Mouse (Mus musculus) heart, postnatal 14 days (tissue): ENCODE measurements at regions not wholly inside any gene's neighbourhood (a gene's known extent, or its start where the extent isn't known, plus 50 kb on each side); places are given as distances from the start of the nearest gene placed in this dataset.

Source experiments
- DNase-seq, 2 experiments: peaks; one replicate each; pipeline ENCODE4 v3.0.0; 2021 to 2022
- intact Hi-C: fragments of 180-260 bp; cut with DNase I; formaldehyde crosslinking; loops from one replicate; pipeline ENCODE4 v1.15.1; 2025

GRCm38 (mm10) chr19:6647216-6647615 lies 104.4 kb upstream of the Slc22a12 start:
- DNase-seq = no peak
- intact Hi-C loops = no loop called here

GRCm38 (mm10) chr19:6645912-6646311 lies 103.1 kb upstream of the Slc22a12 start:
- intact Hi-C loops = no loop called here
- DNase-seq = no peak

GRCm38 (mm10) chr19:6644871-6645270 lies 102.0 kb upstream of the Slc22a12 start:
- DNase-seq = no peak
- intact Hi-C loops = no loop called here

GRCm38 (mm10) chr19:6639681-6640080 lies 96.8 kb upstream of the Slc22a12 start:
- intact Hi-C loops = no loop called here
- no peak for DNase-seq

- intact Hi-C loops = no loop called here
- DNase-seq = no peak
Measured at GRCm38 (mm10) chr19:6633400-6633799, 90.6 kb upstream of the Slc22a12 start.

- intact Hi-C loops = no loop called here
- no peak for DNase-seq
Measured at GRCm38 (mm10) chr19:6631817-6632216, 89.0 kb upstream of the Slc22a12 start.

GRCm38 (mm10) chr19:6630613-6630940 lies 87.7 kb upstream of the Slc22a12 start:
- intact Hi-C loops = no loop called here

GRCm38 (mm10) chr19:6629911-6630612 lies 87.2 kb upstream of the Slc22a12 start:
- intact Hi-C loops = no loop called here
- no peak for DNase-seq

More at GRCm38 (mm10) chr19:6630613-6630940, 87.7 kb upstream of the Slc22a12 start:
- no peak for DNase-seq

- DNase-seq = no peak
- intact Hi-C loops = no loop called here
Measured at GRCm38 (mm10) chr19:6625574-6625973, 82.7 kb upstream of the Slc22a12 start.

- DNase-seq = no peak
- intact Hi-C loops = no loop called here
Measured at GRCm38 (mm10) chr19:6621023-6621422, 78.2 kb upstream of the Slc22a12 start.

GRCm38 (mm10) chr19:6619546-6619945 lies 76.7 kb upstream of the Slc22a12 start:
- no peak for DNase-seq
- intact Hi-C loops = no loop called here

GRCm38 (mm10) chr19:6616659-6617058 lies 73.8 kb upstream of the Slc22a12 start:
- DNase-seq = no peak

GRCm38 (mm10) chr19:6612441-6612840 lies 69.6 kb upstream of the Slc22a12 start:
- DNase-seq = no peak
- intact Hi-C loops = no loop called here

More at GRCm38 (mm10) chr19:6616659-6617058, 73.8 kb upstream of the Slc22a12 start:
- intact Hi-C loops = no loop called here

- DNase-seq = no peak
- intact Hi-C loops = no loop called here
Measured at GRCm38 (mm10) chr19:6611921-6612320, 69.1 kb upstream of the Slc22a12 start.

GRCm38 (mm10) chr19:6610715-6611114 lies 67.9 kb upstream of the Slc22a12 start:
- no peak for DNase-seq

GRCm38 (mm10) chr19:6610051-6610450 lies 67.2 kb upstream of the Slc22a12 start:
- DNase-seq = no peak
- intact Hi-C loops = no loop called here

More at GRCm38 (mm10) chr19:6610715-6611114, 67.9 kb upstream of the Slc22a12 start:
- intact Hi-C loops = no loop called here

GRCm38 (mm10) chr19:6607501-6607900 lies 64.7 kb upstream of the Slc22a12 start:
- no peak for DNase-seq
- intact Hi-C loops = no loop called here

GRCm38 (mm10) chr19:6606667-6607066 lies 63.8 kb upstream of the Slc22a12 start:
- intact Hi-C loops = no loop called here
- no peak for DNase-seq

GRCm38 (mm10) chr19:6604702-6605101 lies 61.9 kb upstream of the Slc22a12 start:
- intact Hi-C loops = no loop called here
- no peak for DNase-seq

GRCm38 (mm10) chr19:6600873-6601530 lies 58.2 kb upstream of the Slc22a12 start:
- no peak for DNase-seq
- intact Hi-C loops = no loop called here

GRCm38 (mm10) chr19:6599281-6599680 lies 56.4 kb upstream of the Slc22a12 start:
- intact Hi-C loops = no loop called here
- DNase-seq = no peak

GRCm38 (mm10) chr19:6598186-6598585 lies 55.4 kb upstream of the Slc22a12 start:
- intact Hi-C loops = no loop called here
- DNase-seq = no peak
